Mouse (Mus musculus) frontal cortex, postnatal 10 days (tissue): ENCODE measurements around the gene Gm13304.
"Not testable (repeated sequence)": the region's sequence is repeated elsewhere in the genome, so short reads cannot be mapped to it uniquely, and the experiment has no call there.

Experiments
- DNase-seq, 2 experiments: peaks; one replicate each; pipeline ENCODE4 v3.0.0; 2022; ENCODE audit warnings: low spot score in 2 of 2, mixed read lengths in 1 of 2

Gm13304 gene

GRCm38 (mm10) chr4:42114517-42114916 is at the start of gene Gm13304:
Gm13304 (plus strand) TSS chr4:42114817.
- DNase-seq = not testable (repeated sequence)

GRCm38 (mm10) chr4:42090907-42091306 is 23.7 kb upstream of the Gm13304 start, which contains the start of gene Gm3893:
Gm3893 (plus strand) TSS chr4:42091207.
- not testable (repeated sequence) for DNase-seq

- not testable (repeated sequence) for DNase-seq
These were observed 38.5 kb downstream of the Gm13304 start, which contains the start of gene Gm13306 for GRCm38 (mm10) chr4:42153136-42153535. Gm13306 (plus strand) TSS chr4:42153436.
